Mouse (Mus musculus): ENCODE data around the gene 5830411N06Rik.

The 5830411N06Rik gene

GRCm38 (mm10) chr7:140247216-140247615, at the start of gene 5830411N06Rik:
5830411N06Rik (plus strand) TSS chr7:140247284.
- peak; percentile 62 for DNase-seq

GRCm38 (mm10) chr7:140201090-140201489, 46.0 kb upstream of the 5830411N06Rik start:
- DNase-seq = no peak

DNA sequence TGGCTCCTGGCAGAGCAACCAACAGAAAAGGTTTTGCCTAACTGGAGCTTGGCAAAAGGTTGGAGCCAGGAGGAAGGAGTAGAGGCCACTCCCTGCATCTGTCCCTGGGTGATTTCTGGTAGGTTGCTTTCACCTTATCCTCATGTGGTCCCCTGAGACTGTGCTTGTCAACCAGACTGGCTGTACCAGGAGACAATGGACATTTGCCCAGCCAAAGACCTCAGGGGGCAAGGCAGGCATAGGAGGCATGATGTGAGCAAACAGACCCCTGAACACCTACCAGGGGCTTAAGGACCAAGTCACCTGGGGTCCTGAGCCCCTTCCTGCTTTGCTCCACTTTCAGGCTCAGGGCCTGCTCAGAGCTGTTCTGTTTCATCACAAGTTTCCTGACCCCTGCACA, 41.2 kb upstream of the 5830411N06Rik start, which contains the start of gene Olfr524:
Olfr524 (minus strand) TSS at position 101 of the 400 bp plus-strand sequence.
- DNase-seq = no peak

DNA sequence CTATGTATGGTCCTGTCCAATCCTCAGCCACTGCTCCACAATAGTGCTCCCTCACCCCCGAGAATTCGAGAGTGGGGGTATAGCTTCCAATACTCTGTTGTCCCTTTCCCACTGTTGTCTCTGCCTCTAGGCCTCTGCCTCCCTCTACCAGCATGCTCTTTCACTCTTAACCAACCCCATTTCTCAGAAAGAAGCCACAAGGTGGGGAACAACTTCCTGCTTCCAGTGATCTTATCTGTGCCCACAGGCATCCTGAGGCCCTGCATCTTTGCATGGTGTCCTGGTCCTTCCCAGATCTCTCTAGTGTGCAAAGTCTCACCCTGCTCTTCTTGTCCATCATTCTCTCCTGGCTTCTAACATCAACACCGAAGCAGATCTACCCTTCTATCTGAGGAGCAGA, 40.2 kb upstream of the 5830411N06Rik start:
- DNase-seq = no peak

GRCm38 (mm10) chr7:140208153-140208552, 38.9 kb upstream of the 5830411N06Rik start:
- DNase-seq = no peak

GRCm38 (mm10) chr7:140208677-140209076, 38.4 kb upstream of the 5830411N06Rik start:
- DNase-seq = peak; percentile 13

DNA sequence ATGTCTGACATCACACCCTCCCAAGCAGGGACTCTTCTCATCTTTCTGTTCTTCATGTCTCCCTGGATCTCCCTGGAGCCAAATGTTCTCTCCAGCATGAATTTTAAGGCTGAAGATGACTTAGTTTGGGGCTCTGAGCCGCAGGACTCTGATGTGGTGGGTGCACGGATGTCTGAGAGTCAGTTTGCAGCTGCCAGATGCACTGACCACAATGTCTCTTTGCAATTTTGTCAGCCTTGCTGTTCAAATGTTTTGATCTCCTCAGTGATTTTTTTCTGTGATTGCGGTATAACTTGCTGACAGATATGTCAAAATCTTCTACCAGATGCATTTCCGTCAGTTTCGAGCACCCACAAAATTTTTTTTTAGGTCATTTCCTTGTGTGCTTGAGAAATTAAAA, 33.2 kb upstream of the 5830411N06Rik start:
- no peak for DNase-seq

DNA sequence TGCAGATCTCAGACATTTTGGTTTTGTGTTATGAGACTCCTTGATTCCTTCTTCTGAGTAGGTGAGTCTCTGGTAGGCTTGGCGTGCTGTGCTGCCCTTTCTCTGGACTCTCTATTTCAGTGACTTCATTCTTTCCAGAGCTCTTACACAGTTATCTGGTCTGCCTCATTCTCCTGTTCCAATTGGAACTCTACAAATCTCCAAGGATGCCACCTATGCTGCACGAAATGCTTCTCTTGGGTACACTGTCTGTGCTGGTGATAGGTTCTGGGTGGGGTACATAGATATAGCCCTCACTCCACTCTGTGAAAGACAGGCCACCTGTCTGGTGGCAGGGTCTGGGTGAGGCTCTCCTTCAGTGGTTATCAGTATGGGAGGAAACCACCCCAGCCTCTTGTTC, 29.1 kb upstream of the 5830411N06Rik start, which contains the start of gene Cd163l1:
Cd163l1 (plus strand) TSS at position 301 of the 400 bp plus-strand sequence.
- DNase-seq = no peak

GRCm38 (mm10) chr7:140219268-140219667, 27.8 kb upstream of the 5830411N06Rik start:
- peak; percentile 4 for DNase-seq

- DNase-seq = no peak
Observed at GRCm38 (mm10) chr7:140220375-140220774, 26.7 kb upstream of the 5830411N06Rik start.

- no peak for DNase-seq
Observed at GRCm38 (mm10) chr7:140224209-140224608, 22.9 kb upstream of the 5830411N06Rik start.

- peak; percentile 74 for DNase-seq
Observed at GRCm38 (mm10) chr7:140228476-140228875, 18.6 kb upstream of the 5830411N06Rik start.

DNA sequence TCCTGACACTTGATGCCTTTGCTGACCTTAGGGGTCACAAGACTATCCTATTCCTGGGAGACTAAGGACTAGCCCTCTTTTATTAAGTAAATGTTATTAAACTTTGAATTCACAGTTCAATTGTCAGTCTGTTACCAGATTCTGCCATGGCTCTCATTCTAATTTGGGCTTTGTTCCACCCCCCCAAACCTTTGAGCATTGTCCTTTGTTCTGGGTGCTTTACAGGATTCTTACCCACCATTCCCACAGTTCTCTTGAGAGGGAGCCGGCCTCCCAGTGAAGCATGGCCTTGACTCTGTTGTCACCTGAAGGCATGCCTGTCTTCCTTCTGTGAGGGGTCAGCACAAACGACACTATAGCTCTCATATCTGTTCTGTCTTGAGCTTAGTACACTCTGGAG, 16.1 kb upstream of the 5830411N06Rik start:
- no peak for DNase-seq

- DNase-seq = no peak
Observed at GRCm38 (mm10) chr7:140233696-140234095, 13.4 kb upstream of the 5830411N06Rik start.

GRCm38 (mm10) chr7:140253780-140254299, 6.8 kb downstream of the 5830411N06Rik start:
- DNase-seq = no peak

DNA sequence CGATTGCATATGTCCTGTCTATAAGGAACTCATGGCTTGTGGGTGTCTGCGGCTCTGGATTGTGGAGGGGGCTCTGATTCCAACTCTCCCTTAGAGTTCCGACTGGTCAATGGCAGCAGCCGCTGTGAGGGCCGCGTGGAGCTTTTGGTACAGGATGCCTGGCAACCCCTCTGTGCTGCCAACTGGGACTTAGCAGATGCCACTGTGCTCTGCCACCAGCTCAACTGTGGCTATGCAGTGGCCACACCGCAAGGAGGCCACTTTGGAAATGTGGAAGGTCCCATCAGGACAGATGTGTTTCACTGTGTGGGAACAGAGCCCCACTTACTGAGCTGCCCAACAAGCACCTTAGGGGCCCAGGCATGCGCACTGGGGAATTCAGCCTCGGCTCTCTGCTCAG, 48.7 kb downstream of the 5830411N06Rik start:
- no peak for DNase-seq

DNA sequence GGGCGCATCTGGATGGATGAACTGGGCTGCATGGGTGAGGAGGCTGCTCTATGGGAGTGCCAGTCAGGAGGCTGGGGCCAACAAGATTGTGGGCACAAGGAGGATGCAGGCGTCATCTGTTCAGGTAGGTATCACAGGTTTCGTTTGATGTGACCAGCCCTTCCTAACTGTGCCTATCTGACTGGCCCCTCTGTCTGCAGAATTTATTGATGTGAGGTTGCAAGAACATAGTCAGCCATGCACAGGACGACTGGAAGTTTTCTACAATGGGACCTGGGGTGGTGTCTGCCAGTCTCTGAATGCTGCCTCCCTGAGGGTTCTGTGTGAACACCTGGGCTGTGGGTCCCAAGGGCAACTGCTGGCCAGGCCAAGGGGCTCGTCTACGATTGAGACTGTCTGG, 49.8 kb downstream of the 5830411N06Rik start:
- no peak for DNase-seq

DNA sequence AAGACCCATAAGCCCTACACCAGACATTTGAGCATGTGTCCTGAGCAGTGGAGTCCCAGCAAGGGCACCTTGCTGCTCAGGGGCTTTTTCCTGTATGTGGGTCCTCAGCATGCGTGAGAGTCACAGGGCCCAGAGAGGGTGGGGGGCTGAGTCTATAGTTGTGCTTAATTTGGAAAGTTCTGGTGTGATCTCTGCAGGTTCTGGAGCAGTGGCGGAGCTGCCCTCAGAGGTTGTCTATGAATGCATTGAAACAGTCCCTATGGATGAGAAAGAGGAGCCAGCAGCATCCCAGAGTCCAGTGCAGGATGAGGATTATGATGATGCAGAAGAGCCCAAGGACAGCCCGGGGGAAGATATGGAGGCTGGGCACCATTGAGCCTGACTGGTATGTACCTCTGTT, 52.3 kb downstream of the 5830411N06Rik start:
- no peak for DNase-seq

DNA sequence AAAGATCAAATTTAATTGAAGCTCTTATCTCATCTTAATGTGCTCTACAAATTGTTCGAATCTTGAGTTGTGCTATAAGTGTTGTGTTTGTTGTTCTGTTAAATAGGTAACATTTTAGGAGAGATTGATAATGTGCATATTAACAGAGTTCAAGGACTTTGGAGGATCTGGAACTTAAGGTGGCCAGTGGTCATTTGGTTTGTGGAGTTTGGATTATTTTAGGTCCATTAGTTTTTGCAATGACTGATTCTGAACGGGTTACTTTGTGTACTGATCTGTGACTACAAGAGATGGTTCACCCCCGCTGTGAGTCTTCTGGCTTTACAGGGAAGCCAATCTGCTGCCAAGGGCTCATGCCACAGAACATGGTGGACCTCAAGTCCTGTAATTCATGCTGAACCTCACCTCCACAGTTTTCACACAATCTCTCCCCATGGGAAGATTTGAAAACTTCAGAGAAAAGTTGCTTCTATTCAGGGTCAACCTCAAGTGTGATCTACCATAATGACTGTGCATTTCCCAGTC, 72.8 kb downstream of the 5830411N06Rik start:
- peak; percentile 79 for DNase-seq

DNA sequence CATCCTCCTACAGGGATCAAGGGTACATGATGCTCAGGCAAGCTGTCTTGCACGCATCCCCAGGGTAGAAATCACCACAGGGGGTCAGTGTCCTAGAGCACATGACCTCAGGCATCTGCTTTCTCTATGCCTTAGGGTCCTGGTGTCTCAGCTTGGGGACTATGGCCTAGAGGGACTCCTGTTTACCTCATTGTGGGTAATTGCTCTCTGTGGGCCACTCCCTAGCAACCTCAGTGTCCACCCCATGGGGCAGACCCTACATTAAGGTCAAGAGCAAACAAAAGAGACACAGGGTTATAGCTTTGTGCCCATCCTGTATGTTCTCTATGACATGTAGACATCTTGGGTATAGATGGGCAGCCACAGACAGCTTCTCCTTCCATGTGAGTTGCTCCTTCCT, 73.5 kb downstream of the 5830411N06Rik start, which contains the start of gene Olfr525:
Olfr525 (plus strand) TSS at position 301 of the 400 bp plus-strand sequence.
- no peak for DNase-seq

DNA sequence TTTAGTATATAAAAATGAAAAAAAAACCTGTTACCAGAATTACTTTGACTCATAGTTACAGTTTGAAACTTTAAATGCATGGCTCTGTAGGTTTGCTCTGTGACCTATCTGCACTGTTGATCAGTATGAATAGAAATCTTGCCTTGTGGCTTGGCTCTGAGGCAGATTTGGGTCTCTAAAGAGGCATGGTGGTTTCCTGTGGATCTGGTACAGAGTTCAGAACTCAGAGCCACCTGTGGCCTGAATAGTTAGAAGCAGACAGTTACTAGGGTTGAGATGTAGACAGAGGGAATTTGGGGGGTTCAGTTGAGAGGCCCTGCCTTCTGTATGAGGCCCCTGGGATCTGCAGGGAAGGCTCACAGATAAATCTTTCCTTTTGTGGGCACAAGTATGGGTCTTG, 74.1 kb downstream of the 5830411N06Rik start:
- DNase-seq = no peak

DNA sequence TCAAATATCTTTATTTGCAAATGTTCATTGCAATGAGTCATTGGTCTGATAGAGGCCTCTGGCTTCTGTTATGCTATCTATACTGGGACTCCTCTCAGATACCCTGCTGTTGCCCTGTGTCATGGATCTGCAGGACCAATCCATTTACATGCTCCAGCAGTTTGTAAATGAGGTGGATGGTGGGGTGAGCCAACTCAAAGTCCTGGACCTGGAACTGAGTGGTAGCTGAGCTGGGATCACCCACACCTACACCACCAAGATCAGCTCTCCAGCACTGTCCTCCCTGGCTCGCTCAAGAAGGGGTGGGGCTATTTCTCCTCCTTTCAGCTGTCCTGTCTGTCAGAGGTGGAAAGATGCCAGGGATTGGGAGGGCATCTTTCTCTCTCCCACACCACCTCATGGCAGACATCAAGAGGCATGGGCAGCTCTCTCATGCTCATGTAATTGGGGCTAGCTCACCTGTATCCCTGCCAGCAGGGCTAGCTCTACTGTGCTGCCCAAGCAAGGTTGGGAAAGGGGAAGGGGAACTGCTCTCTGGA, 82.8 kb downstream of the 5830411N06Rik start:
- DNase-seq = no peak

- DNase-seq = no peak
Observed at GRCm38 (mm10) chr7:140333717-140334116, 86.6 kb downstream of the 5830411N06Rik start, which contains the start of gene Olfr527. Olfr527 (plus strand) TSS chr7:140334017.
